Mouse (Mus musculus) skeletal muscle tissue, adult 2 months (tissue): ENCODE measurements around the gene S100a5.

Experiments used
- DNase-seq: peaks from one replicate; pipeline ENCODE4 v3.0.0-alpha.2; 2012; ENCODE audit warnings: low read depth, low spot score

S100a5 gene

DNA sequence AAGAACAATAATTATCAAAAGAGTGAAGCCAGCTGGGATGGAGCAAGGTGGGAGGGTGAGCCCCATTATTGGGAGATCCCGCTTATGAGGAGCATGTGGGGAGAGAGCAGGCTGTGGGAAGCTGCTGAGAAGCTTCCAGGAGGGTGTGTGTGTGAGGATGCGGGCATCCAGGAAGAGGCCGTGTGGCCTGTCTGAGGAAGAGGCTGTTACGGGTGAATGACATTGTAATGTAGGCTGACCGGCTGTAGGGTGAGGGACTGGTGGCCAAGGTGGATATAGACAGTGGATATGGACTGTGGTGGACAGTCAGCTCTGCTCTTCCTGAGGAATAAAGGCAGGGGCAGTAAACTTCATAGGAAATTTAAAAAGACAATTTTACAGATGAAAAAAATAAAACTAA lies 17.2 kb downstream of the S100a5 start:
- DNase-seq, result no peak

DNA sequence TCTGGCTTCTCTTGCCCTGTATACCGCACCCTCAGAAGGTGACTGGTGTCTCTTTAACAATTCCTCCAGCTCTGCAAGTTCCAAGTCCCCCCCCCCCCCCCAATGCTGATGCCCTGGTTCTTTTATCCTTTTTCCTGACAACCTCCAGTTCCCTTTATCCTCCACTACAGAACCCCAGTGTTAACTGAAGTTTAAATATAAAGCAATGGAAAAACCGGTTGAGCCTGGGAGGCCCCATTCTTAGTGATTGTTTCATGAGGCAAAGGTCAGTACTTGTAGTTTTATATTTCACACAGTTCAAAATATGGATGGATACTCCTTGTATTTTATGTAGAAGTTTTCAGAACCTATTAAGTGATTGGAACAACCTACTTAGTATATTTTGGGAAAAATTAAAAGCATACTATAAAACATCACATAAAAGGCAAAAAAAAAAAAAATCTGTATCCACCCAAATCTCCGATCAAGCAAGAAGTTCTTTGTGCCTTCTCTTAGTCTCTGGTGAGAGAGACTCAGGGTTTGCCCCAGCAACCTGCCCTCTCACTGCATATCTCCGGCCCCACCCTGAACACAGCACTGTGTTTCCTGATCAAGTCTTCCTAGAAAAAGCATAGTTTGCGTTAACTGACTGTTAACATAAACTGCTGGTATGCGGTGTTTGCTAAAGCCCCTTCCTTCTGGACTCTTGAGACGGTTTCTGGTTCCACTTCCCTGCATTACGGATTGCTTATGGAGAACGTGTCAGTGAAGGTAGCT lies 18.1 kb downstream of the S100a5 start:
- no peak for DNase-seq

DNA sequence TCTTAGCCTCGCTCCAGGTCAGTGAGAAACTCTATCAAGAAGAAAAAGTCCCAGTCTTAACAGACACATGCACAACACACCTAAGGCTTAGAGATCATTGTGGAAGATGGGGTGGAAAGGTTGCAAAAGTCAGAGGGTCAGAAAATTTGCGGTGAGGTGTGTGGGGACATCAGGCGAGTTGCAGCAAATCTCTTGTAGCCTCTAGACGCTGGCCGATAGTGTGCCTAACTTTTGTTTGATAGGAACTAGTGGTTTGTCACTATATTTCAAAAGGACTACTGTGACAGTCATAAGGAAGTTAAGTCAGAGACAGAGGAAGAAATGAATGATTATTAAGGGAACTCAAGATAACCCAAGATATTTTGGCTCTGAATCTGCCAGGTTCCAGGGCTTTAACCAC lies 19.0 kb downstream of the S100a5 start:
- no peak for DNase-seq

DNA sequence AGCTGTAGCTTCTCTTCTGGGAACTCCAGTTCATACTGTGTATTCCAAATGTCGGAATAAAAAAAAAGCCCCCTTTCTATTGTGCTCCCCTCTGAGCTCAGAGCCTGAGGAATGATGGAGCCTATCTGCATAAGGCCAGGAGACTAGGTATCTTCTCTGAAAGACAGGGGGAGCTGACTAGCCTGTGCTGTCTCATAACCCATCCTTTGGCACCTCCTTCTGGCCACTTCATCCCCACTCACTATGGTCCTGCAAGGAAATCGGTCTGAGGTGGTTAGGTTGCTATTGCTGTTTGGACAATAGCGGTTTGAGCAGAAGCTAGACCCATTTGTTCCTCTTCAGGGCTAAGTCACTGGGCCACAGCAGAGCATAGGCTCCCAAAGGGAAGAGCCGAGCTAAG lies 19.5 kb downstream of the S100a5 start:
- DNase-seq, result no peak

DNA sequence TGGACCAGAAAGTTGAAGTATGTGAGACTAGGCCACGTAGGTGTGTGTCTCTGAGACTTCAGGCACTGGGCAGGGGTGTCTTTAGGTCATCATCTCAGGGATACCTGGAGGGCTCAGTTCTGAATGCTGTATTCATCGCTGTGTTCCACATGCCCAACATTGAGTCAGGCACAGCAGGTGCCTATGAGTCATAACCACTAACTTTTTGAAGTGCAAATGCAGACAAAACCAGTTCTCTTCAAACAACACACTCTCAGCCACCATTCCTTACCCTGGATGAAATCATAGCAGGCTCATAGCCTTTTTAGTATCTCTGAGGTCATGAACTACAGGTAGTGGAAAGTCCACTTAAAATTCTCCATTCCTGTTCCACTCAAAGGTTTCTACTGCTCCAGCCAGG lies 21.0 kb downstream of the S100a5 start:
- no peak for DNase-seq

DNA sequence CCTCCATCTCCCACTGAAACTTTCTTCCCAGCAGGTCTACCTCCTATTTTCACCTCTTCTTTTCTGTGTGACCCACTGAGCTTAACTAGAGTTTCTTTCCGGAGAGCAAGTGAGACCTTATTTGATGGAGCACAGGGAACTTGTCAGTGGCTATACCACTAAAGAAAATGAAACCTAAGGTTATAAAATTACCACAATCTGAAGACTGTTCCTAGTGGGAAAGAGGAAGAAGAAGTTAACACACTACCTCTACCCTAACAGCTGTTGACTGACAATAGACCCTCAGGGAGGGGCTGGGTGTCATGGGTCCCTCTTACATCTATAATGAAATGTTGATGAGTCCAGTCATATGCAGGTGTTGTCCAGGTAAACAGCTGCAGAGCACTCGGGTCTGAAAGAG lies 23.7 kb downstream of the S100a5 start:
- DNase-seq, result no peak

DNA sequence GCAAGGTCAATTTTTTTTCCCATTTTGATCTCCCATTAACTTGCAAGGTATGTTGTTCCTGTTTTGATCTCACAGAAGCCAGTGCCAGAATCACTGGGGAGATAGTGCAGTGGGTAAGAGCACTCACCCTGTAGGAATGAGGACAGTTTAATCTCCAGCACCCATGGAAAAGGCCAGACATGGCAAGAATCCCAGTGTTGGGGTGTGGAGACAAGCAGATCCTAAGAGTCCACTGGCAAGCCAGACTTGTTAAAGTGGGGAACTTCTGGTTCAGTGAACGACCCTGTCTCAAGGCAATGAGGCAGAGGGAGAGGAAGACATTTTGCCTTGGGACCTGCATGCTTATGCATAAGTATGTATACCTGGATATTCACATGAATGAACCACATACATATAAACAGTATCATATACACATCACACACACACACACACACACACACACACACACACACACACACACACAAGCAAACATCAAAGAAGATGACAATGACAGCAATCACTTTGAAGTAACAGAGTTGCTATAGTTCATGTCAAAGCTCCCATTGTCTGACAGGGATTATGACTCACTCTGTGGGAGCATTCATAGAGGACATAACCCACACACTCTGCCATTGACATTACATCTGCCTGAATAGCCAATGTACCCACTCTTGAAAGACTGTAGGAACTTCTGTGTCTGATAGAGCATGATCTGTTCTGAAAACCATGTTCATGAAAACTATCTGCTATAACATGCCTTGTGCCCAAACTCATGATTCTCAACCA lies 30.4 kb downstream of the S100a5 start:
- no peak for DNase-seq

DNA sequence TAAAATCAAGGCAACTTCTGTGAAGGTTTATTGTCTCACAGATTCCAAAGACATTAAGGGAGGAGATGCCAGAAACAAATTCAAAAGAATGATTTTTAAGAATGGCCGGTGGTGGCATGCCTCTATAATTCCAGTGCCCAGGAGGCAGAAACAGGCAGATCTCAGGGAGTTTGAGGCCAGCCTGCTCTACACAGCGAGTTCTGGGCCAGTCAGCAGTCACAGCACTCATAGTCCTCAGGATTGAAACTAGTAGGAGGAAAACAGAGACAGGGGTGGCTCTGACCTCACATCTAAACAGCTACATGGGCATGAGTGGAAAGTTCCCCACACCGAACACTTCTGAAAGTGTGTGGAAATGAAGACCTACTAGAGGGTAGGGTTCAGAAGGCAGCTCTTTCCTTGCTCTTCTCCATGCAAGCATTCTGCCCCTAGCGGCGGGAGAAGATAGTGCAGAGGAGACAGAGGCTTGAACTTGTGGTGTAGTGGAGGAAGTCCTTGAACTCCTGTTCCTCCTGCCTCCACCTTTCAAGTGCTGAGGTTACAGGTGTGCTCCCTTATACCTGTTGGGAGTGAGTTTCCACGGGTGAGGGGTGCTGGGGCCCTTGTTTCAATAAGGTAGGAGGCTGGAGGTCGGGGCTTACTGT lies 31.3 kb downstream of the S100a5 start:
- DNase-seq, result no peak

DNA sequence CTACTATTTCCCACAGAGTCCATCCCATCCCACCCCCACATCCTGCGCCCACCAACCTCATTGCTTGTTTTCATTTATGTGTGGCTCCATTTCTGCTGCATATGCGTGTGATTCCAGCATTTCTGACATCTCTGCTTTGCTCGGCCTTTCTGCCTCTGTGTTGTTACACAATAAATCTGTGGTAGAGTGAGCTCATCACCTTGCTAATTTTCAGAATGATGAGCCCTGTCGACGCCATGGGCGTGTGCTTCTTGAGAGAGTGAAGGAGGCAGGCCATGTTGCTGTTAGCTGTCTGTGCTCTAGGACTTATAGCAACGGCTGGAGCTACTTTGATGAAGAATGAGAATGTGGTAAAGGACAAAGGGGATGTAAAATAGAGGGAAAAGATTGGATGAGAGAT lies 32.7 kb downstream of the S100a5 start:
- DNase-seq, result no peak

DNA sequence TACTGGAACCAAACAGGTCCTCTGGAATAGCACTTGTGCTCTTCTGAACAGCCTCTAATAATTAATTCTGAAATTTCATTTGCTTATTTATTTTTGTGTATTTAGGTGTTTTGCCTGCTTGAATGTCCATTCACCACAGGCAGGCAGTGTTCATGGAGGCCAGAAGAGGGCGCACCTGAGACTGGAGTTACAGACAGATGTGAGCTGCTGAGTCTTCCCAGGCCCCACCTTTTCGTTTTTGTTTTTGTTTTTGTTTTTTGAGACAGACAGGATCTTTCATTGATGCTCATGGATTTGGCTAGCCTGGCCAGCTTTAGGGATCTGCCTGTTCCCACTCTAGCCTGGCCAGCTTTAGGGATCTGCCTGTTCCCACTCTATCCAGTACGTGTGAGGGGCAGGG lies 35.9 kb downstream of the S100a5 start:
- DNase-seq, result peak; percentile 11

DNA sequence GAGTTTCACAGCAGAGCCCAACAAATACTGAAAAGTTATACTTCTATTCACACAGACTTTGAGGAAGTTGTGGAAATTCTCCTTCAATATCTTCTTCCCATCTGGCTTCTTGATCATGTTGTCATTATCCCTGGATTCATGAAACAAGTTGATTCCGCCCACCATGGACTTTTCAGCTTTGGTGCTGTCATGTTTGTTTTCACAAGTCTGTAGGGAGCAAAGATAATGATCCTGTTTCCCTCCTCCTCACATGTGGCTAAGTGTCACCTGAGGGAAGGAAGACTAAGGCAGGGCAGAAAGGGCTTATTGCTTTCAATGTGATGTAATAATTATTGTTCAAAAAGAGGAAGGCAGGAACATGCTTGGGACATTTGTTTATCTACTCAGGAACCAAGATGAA lies 39.0 kb downstream of the S100a5 start:
- DNase-seq, result no peak

DNA sequence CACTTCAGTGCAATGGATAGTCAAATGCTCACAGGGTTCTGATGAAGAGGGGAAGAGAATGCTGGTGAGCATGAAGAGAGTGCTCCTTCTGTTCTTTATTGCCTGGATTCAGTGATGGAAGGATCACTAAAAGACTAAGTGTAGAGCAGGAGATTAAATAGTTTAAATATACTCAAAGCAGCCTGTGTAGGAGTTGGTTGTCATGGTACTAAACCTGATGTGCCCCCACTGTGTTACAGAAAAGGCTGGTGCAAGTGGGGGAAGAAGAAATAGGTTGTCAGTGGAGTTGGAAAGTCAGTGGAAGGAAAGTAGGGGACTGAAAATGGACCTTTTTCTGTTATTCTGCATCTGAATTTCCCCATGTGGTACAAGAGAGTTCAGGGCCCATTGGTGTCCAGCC lies 40.7 kb downstream of the S100a5 start:
- no peak for DNase-seq

DNA sequence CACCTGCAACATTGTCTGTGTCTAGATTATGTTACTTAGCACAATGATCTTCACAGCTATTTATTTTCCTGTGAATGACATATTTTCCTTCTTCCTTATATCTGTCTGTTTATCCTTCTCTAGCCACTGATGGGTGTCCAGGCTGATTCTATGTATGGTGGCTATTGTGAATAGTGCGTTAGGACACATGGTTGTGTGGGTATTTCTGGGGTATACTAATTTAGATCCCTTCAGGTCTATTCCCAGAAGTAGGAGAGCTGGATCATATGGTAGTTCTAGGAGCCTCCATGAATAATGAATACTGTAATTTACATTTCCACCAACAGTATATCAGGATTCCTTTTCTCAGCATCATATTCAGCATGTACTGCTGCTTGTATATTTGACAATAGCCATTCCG lies 41.5 kb downstream of the S100a5 start:
- no peak for DNase-seq

DNA sequence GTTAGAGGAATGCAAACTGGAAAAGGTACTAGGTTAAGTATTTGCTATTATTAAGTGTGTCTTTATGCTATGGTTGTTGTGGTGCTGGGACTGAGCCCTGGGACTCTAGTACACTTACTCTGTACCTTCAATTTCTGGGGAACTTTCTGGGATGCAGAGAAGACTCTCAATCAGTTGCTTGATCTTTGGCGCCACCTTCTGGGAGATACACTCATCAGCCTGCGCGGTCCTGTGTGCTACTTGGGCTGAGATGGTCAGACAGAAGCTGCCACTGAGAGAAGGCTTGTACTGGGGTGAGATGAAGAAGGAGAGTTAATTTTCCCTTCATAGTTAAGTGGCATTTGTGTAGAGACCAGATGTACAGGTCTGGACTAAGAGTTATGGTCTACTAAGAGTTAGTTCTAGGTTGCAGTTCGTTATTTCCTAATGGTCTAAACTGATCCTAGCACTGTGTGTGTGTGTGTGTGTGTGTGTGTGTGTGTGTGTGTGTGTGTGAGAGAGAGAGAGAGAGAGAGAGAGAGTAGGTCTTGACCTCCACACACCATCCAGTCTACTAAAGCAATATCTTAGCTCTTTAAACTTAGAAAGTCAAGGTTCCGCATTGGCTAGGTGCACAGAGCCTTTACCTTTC lies 44.7 kb downstream of the S100a5 start:
- DNase-seq, result peak; percentile 28

DNA sequence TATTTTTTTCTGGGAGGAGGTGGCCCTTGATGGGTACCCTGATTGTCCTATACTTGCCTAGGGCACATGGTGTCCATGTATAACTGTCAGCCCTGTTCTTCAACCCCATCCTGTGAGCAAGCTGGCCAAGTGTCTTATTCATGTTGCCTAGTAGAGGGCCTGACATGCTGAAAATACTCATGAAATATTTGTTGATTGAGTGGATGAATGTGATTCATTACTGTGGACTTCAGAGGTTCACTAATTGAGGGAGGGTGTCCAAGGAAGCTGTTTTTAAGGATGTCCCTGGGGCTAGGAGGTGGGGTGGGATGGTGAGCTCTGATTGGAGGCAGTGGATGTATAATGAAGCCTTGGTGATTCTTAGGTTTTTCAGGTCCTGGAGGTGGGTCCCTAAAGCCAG lies 45.4 kb downstream of the S100a5 start, which contains the start of gene S100a7a:
S100a7a (plus strand) TSS at position 301 of the 400 bp plus-strand sequence.
- no peak for DNase-seq

DNA sequence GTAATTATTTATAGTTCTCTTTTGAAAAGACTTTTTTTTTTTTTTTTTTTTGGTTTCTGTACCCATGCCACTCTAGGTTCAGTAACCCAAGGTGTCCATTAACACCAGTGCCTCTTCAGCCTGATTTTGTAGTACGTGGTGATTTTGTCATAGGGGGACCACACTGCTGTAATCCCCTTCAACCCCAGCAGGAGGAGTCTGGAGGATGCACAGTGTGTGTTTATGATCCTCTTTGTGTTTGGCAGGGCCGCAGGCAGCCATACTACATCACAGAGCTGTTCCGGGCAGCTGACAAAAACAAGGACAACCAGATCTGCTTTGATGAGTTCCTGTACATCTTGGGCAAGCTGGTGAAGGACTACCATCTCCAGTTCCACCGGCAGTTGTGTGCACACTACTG lies 49.1 kb downstream of the S100a5 start:
- DNase-seq, result no peak

DNA sequence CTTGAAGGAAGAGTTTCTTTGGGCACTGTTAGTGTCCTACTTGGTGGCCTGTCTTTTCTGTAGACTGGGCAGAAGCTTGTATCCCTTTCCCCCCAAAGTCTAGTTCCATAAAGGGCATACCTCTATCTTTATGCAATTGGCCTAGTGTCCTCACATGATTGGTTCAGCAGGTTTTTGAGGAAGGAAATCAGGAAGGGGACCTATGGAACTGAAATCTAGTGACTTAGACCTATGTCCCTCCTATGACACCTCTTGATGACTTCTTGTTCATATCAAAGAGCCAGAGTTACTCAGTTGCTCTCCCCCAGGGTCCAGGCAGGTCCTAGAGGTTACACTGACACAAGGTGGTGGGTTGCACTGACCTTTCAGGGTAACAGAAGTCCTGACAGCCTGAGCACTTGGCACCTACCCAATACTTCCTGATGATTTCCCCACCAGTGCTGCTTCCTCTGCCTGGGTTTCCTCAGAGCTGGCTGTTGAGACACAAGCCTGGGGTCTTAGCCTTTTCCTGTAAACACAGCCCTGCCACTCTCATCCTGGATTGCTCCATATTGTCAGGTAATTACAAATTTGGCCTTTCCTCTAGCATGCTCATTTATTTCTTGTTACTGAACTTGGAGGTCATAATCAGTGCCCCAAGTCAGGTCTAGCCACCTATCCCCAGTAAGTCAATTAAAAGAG lies 51.2 kb downstream of the S100a5 start:
- DNase-seq, result no peak
